Mouse (Mus musculus) gastrocnemius, adult 18-20 months (tissue): Measurements from ENCODE around the gene Gcsh. TPM values are rescaled to one million over a fixed set of nuclear protein-coding genes. Genes with fewer than 3 reads are reported as not detected.

Experiments
- total RNA-seq, 2 experiments: library from RNA; stranded (reverse); gene quantifications; 2 replicates each; pipeline ENCODE4 v1.2.3; 2021

Gene Gcsh
- total RNA-seq, 2 experiments from 2014 or later = 45.1 to 47.3 TPM

Other genes with a start within 250 kb of the Gcsh start
- 10 to 100 TPM; 25.8 to 28.3 TPM for gene Cmc2, start 72.1 kb downstream of the Gcsh start, total RNA-seq
- under 1 TPM; 0.55 to 0.57 TPM for gene Cenpn, start 71.8 kb downstream of the Gcsh start, total RNA-seq
- 10 to 100 TPM; 24.6 to 29.6 TPM for gene Atmin, start 50.1 kb downstream of the Gcsh start, total RNA-seq
- gene 1700030J22Rik, start 14.6 kb downstream of the Gcsh start, total RNA-seq = under 1 TPM in 1 of 2 experiments, not detected in 1; 0.11 TPM
- gene Pkd1l2, start 88.9 kb upstream of the Gcsh start, total RNA-seq = under 1 TPM; 0.16 to 0.24 TPM
- under 1 TPM in 1 of 2 experiments, not detected in 1; 0.12 TPM for gene Bco1, start 102.3 kb upstream of the Gcsh start, total RNA-seq
- gene Gan, start 164.6 kb upstream of the Gcsh start, total RNA-seq = 1 to 10 TPM; 4.7 to 5.2 TPM